Mouse (Mus musculus): Measurements from ENCODE around the gene Zfp341. TPM values are rescaled to one million over a fixed set of nuclear protein-coding genes. Genes with fewer than 3 reads are reported as not detected.

Zfp341 gene
- polyA plus RNA-seq, 1 experiment from 2014 or later = 0.85 TPM

GRCm38 (mm10) chr2:154604156-154604555 lies 8.9 kb upstream of the Zfp341 start:
- Histone ChIP-seq H3K4me2 (ENCODE audit: low read depth, low read length) (peak overlapping the region; percentile 79), H3K27me3 (ENCODE audit: insufficient read depth, low read length) (no peaks in the 10 kb centered on the region), H3K9ac (replicated peaks) (peak overlapping the region; percentile 66), H3K9me3 (ENCODE audit: low read length) (no peaks in the 10 kb centered on the region), H3K4me1 (ENCODE audit: insufficient read depth) (peaks cover 21% of the 10 kb centered on the region), H3K4me3 (ENCODE audit: low read depth, low read length) (peak overlapping the region; percentile 80), H3K27ac (ENCODE audit: low read depth) (peak overlapping the region; percentile 90), H3K36me3 (replicated peaks; ENCODE audit: insufficient read depth, low read length) (0 out of 2 replicates have a peak, but pooled peaks cover 3% of the 10 kb centered on the region)
- TF ChIP-seq EP300 (IDR thresholded peaks at IDR 0.05; ENCODE audit: low read depth) (0 out of 2 replicates have a peak, but pooled peaks have one; percentile 5), CTCF (IDR thresholded peaks at IDR 0.05; ENCODE audit: low read depth) (no peak)
- 18% methylated on average over 7 of the region's 7 CpGs for WGBS (ENCODE audit: insufficient replicate concordance)
- ATAC-seq (no peak), DNase-seq (no peak)

GRCm38 (mm10) chr2:154606965-154607364 lies 6.1 kb upstream of the Zfp341 start:
- no peaks in the 10 kb centered on the region for H3K27me3 ChIP-seq (ENCODE audit: insufficient read depth, low read length)
- H3K4me3 ChIP-seq (ENCODE audit: low read depth, low read length) = no peak overlapping the region
- no peaks in the 10 kb centered on the region for H3K36me3 ChIP-seq (replicated peaks; ENCODE audit: insufficient read depth, low read length)
- H3K27ac ChIP-seq (ENCODE audit: low read depth) = peak overlapping the region; percentile 36; the same call in 1 of the 2 replicates
- H3K4me2 ChIP-seq (ENCODE audit: low read depth, low read length) = no peak overlapping the region
- no peak for DNase-seq
- WGBS (ENCODE audit: insufficient replicate concordance) = 70% methylated on average over 1 of the region's 1 CpGs
- no peak overlapping the region for H3K9ac ChIP-seq (replicated peaks)
- ATAC-seq = no peak
- TF ChIP-seq CTCF (IDR thresholded peaks at IDR 0.05; ENCODE audit: low read depth) (no peak), EP300 (IDR thresholded peaks at IDR 0.05; ENCODE audit: low read depth) (0 out of 2 replicates have a peak, but pooled peaks have one; percentile 11)
- no peaks in the 10 kb centered on the region for H3K9me3 ChIP-seq (ENCODE audit: low read length)
- H3K4me1 ChIP-seq (ENCODE audit: insufficient read depth) = peaks cover 29% of the 10 kb centered on the region

GRCm38 (mm10) chr2:154609050-154609767 lies 3.9 kb upstream of the Zfp341 start:
- 39% methylated on average over 10 of the region's 10 CpGs for WGBS (ENCODE audit: insufficient replicate concordance)
- TF ChIP-seq CTCF (IDR thresholded peaks at IDR 0.05; ENCODE audit: low read depth) = no peak
- no peak for TF ChIP-seq EP300 (IDR thresholded peaks at IDR 0.05; ENCODE audit: low read depth)
- ATAC-seq (peak; percentile 37), DNase-seq (peak; percentile 55)
- no peak overlapping the region for H3K4me2 ChIP-seq (ENCODE audit: low read depth, low read length)
- no peaks in the 10 kb centered on the region for H3K36me3 ChIP-seq (replicated peaks; ENCODE audit: insufficient read depth, low read length)
- H3K27ac ChIP-seq (ENCODE audit: low read depth) = peak overlapping the region; percentile 74
- H3K4me1 ChIP-seq (ENCODE audit: insufficient read depth) = peaks cover 35% of the 10 kb centered on the region
- H3K9ac ChIP-seq (replicated peaks) = no peak overlapping the region
- no peaks in the 10 kb centered on the region for H3K9me3 ChIP-seq (ENCODE audit: low read length)
- H3K27me3 ChIP-seq (ENCODE audit: insufficient read depth, low read length) = no peaks in the 10 kb centered on the region
- H3K4me3 ChIP-seq (ENCODE audit: low read depth, low read length) = no peak overlapping the region

GRCm38 (mm10) chr2:154614841-154615576 lies 1.9 kb downstream of the Zfp341 start:
- DNase-seq = no peak
- 55% methylated on average over 19 of the region's 19 CpGs for WGBS (ENCODE audit: insufficient replicate concordance)

GRCm38 (mm10) chr2:154615674-154616073 lies 2.6 kb downstream of the Zfp341 start:
- Histone ChIP-seq H3K9ac (replicated peaks) (no peak overlapping the region), H3K27me3 (ENCODE audit: insufficient read depth, low read length) (no peaks in the 10 kb centered on the region), H3K27ac (ENCODE audit: low read depth) (peak overlapping the region; percentile 39; the same call in 1 of the 2 replicates), H3K36me3 (replicated peaks; ENCODE audit: insufficient read depth, low read length) (no peaks in the 10 kb centered on the region), H3K4me1 (ENCODE audit: insufficient read depth) (peaks cover 26% of the 10 kb centered on the region), H3K4me3 (ENCODE audit: low read depth, low read length) (no peak overlapping the region), H3K9me3 (ENCODE audit: low read length) (no peaks in the 10 kb centered on the region), H3K4me2 (ENCODE audit: low read depth, low read length) (peak overlapping the region; percentile 50)
- no peak for DNase-seq
- 41% methylated on average over 5 of the region's 5 CpGs for WGBS (ENCODE audit: insufficient replicate concordance)
- TF ChIP-seq EP300 (IDR thresholded peaks at IDR 0.05; ENCODE audit: low read depth) (no peak), CTCF (IDR thresholded peaks at IDR 0.05; ENCODE audit: low read depth) (no peak)
- ATAC-seq = no peak

More at GRCm38 (mm10) chr2:154614841-154615576, 1.9 kb downstream of the Zfp341 start:
- Histone ChIP-seq H3K9ac (replicated peaks) (no peak overlapping the region), H3K27me3 (ENCODE audit: insufficient read depth, low read length) (no peaks in the 10 kb centered on the region), H3K4me1 (ENCODE audit: insufficient read depth) (peaks cover 30% of the 10 kb centered on the region), H3K9me3 (ENCODE audit: low read length) (no peaks in the 10 kb centered on the region), H3K36me3 (replicated peaks; ENCODE audit: insufficient read depth, low read length) (no peaks in the 10 kb centered on the region), H3K4me3 (ENCODE audit: low read depth, low read length) (no peak overlapping the region), H3K27ac (ENCODE audit: low read depth) (peak overlapping the region; percentile 39; the same call in 1 of the 2 replicates), H3K4me2 (ENCODE audit: low read depth, low read length) (peak overlapping the region; percentile 50)
- TF ChIP-seq CTCF (IDR thresholded peaks at IDR 0.05; ENCODE audit: low read depth) = no peak
- no peak for TF ChIP-seq EP300 (IDR thresholded peaks at IDR 0.05; ENCODE audit: low read depth)
- ATAC-seq = no peak

GRCm38 (mm10) chr2:154617061-154617460 lies 4.0 kb downstream of the Zfp341 start:
- ATAC-seq (no peak), DNase-seq (no peak)
- H3K27me3 ChIP-seq (ENCODE audit: insufficient read depth, low read length) = no peaks in the 10 kb centered on the region
- WGBS (ENCODE audit: insufficient replicate concordance) = 89% methylated on average over 3 of the region's 3 CpGs
- H3K36me3 ChIP-seq (replicated peaks; ENCODE audit: insufficient read depth, low read length) = no peaks in the 10 kb centered on the region
- no peak for TF ChIP-seq EP300 (IDR thresholded peaks at IDR 0.05; ENCODE audit: low read depth)
- TF ChIP-seq CTCF (IDR thresholded peaks at IDR 0.05; ENCODE audit: low read depth) = no peak
- no peak overlapping the region for H3K4me2 ChIP-seq (ENCODE audit: low read depth, low read length)
- no peak overlapping the region for H3K4me3 ChIP-seq (ENCODE audit: low read depth, low read length)
- H3K4me1 ChIP-seq (ENCODE audit: insufficient read depth) = peaks cover 24% of the 10 kb centered on the region
- no peaks in the 10 kb centered on the region for H3K9me3 ChIP-seq (ENCODE audit: low read length)
- H3K27ac ChIP-seq (ENCODE audit: low read depth) = no peak overlapping the region
- H3K9ac ChIP-seq (replicated peaks) = no peak overlapping the region

Data from liver, postnatal 0 days (tissue).